Mouse (Mus musculus) heart, embryonic 14.5 days (tissue): ENCODE measurements at regions not wholly inside any gene's neighbourhood (a gene's known extent, or its start where the extent isn't known, plus 50 kb on each side); places are given as distances from the start of the nearest gene placed in this dataset.

ENCODE experiments used
- ATAC-seq: fragments of 200-750 bp; cut with Nextera tagmentation; 2 replicates; pipeline ENCODE4 v1.8.0; 2017; ENCODE audit warnings: low read depth, moderate TSS enrichment; ENCODE audit not compliant: insufficient number of reproducible peaks, insufficient read depth, low FRiP score
- H3K27ac ChIP-seq, 2 experiments: fragments of 200-500 bp in 1 of 2; fragments of 300-500 bp in 1 of 2; sonication (generic) in 1 of 2; replicated peaks in 1 of 2; 2 replicates each; pipeline ENCODE4 v1.5.1; 2012 to 2014; ENCODE audit warnings: low read depth in 2 of 2, low read length in 2 of 2, control low read depth in 1 of 2, mild to moderate bottlenecking in 1 of 2, mixed read lengths in 1 of 2; ENCODE audit not compliant: control insufficient read depth in 1 of 2, insufficient read depth in 1 of 2
- H3K27me3 ChIP-seq: fragments of 300-500 bp; sonication (generic); 2 replicates; pipeline ENCODE4 v1.6.1; 2014; ENCODE audit warnings: mild to moderate bottlenecking, low read length, control low read depth; ENCODE audit not compliant: control insufficient read depth, insufficient read depth
- H3K36me3 ChIP-seq: fragments of 300-500 bp; sonication (generic); 2 replicates; pipeline ENCODE4 v1.6.1; 2014; ENCODE audit warnings: mild to moderate bottlenecking, control low read depth, low read length, mixed read lengths; ENCODE audit not compliant: control insufficient read depth, insufficient read depth
- H3K4me1 ChIP-seq, 2 experiments: fragments of 200-500 bp in 1 of 2; fragments of 300-500 bp in 1 of 2; sonication (generic) in 1 of 2; 2 replicates each; pipeline ENCODE4 v1.6.1; 2012 to 2014; ENCODE audit warnings: low read length in 2 of 2, control low read depth in 1 of 2, mixed read lengths in 1 of 2; ENCODE audit not compliant: control insufficient read depth in 2 of 2, insufficient read depth in 2 of 2
- H3K4me2 ChIP-seq: fragments of 300-500 bp; sonication (generic); 2 replicates; pipeline ENCODE4 v1.6.1; 2014; ENCODE audit warnings: mild to moderate bottlenecking, low read length
- H3K4me3 ChIP-seq, 2 experiments: fragments of 200-500 bp in 1 of 2; fragments of 300-500 bp in 1 of 2; sonication (generic) in 1 of 2; 2 replicates each; pipeline ENCODE4 v1.5.1; 2012 to 2014; ENCODE audit warnings: low read length in 2 of 2, mild to moderate bottlenecking in 2 of 2, control low read depth in 1 of 2, low read depth in 1 of 2, moderate library complexity in 1 of 2; ENCODE audit not compliant: control insufficient read depth in 1 of 2, insufficient read depth in 1 of 2
- H3K9ac ChIP-seq: fragments of 300-500 bp; sonication (generic); 2 replicates; pipeline ENCODE4 v1.6.1; 2014; ENCODE audit warnings: mild to moderate bottlenecking, low read length
- H3K9me3 ChIP-seq: fragments of 300-500 bp; sonication (generic); 2 replicates; pipeline ENCODE4 v1.6.1; 2016; ENCODE audit warnings: low read length, control low read depth; ENCODE audit not compliant: control insufficient read depth
- WGBS: fragments of 180-500 bp; shearing (Covaris S2); extraction: QIAGEN DNeasy Blood & Tissue Kit; methylation state at CpG from one replicate; pipeline ENCODE4 v1.1.7; 2014; 5-methylcytosine and 5-hydroxymethylcytosine counted together

DNA sequence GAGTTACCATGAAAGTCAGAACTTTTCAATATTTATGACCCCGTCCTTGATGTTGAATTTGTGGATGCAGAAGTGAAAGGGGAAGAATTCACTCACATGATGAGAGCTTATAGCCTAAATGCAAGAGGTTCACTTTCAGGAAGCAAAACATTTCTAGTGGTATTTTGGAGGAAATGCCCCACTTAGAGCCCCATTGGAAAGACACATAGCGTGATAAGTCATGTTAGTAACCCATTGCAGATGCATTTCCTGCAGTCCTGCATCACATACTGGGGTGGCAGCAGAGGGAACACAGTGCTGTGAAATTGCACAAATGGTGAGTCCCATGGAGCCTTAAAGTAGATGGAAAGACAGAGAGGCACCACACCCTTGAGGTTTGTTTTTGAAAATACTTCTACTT, 369.9 kb downstream of the Tmem38b start:
- Histone ChIP-seq H3K27me3 (no peaks in the 10 kb centered on the region), H3K27ac (no peak overlapping the region), H3K4me2 (no peak overlapping the region), H3K9ac (no peak overlapping the region), H3K4me3 (no peak overlapping the region), H3K36me3 (no peaks in the 10 kb centered on the region), H3K4me1 (no peaks in the 10 kb centered on the region), H3K9me3 (no peaks in the 10 kb centered on the region)
- WGBS = 83% methylated on average over 2 of the region's 2 CpGs
- no peak for ATAC-seq

DNA sequence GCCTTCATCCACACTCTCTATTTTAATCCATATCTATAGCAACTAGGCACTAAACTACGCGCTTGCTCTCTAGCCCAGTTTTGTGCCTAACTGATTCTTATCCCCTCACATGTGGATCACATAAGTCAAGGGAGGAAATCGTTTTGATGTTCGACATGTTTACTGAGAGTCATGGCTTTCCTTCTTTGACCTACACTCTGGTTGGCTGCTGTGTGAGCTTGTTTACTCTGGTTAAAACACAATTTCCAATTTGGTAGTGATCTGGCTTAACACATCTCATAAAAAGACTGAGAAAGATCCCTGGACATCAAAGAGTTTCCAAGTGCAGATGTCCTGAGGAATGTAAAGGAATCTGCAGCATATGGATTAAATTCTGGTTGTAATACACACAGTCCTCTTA, 376.6 kb downstream of the Tmem38b start:
- ATAC-seq = no peak
- no peak overlapping the region for H3K4me3 ChIP-seq
- WGBS = 77% methylated on average over 4 of the region's 4 CpGs
- no peak overlapping the region for H3K4me2 ChIP-seq
- no peak overlapping the region for H3K27ac ChIP-seq
- H3K4me1 ChIP-seq = no peaks in the 10 kb centered on the region; a peak in 1 of 4 replicates
- no peaks in the 10 kb centered on the region for H3K9me3 ChIP-seq
- no peaks in the 10 kb centered on the region for H3K27me3 ChIP-seq
- H3K36me3 ChIP-seq = no peaks in the 10 kb centered on the region
- no peak overlapping the region for H3K9ac ChIP-seq

DNA sequence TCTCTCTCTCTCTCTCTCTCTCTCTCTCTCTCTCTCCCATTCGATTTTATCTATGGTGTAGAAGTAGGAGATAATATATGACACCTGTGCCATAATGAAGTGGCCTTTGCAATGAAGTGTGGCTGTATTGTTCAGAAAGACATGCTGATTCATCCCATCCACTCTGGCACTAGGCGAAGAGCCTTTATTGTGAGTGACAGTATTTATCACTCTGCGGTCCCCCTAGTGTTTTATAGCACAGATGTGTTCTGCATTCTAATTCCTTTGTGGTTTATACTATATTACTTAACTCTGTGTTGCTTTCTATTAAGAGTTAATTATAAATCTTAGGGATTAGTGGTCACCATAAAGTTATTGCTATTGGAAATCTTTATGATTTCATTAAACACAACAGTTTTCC, 398.7 kb downstream of the Tmem38b start:
- H3K4me1 ChIP-seq = no peaks in the 10 kb centered on the region
- H3K4me2 ChIP-seq = no peak overlapping the region
- H3K36me3 ChIP-seq = no peaks in the 10 kb centered on the region
- no peaks in the 10 kb centered on the region for H3K9me3 ChIP-seq
- H3K27ac ChIP-seq = no peak overlapping the region
- WGBS = 77% methylated on average over 3 of the region's 3 CpGs
- no peak overlapping the region for H3K4me3 ChIP-seq
- no peaks in the 10 kb centered on the region for H3K27me3 ChIP-seq
- H3K9ac ChIP-seq = no peak overlapping the region
- no peak for ATAC-seq
